Mouse (Mus musculus): ENCODE measurements around the gene Tmem59l.

- TF ChIP-seq CTCF (IDR thresholded peaks at IDR 0.05; ENCODE audit: low read depth, low read length) (no peak), POLR2A (IDR thresholded peaks at IDR 0.05; ENCODE audit: borderline replicate concordance, low read depth, low read length) (no peak)
Observed at GRCm38 (mm10) chr8:70469938-70470337, 17.2 kb downstream of the Tmem59l start.

All from bone marrow macrophage, adult 2 months (primary cell).